Mouse (Mus musculus) erythroblast, embryonic 14.5 days (primary cell): ENCODE measurements around the gene Prickle1. TPM values are rescaled to one million over a fixed set of nuclear protein-coding genes. Genes with fewer than 3 reads are reported as not detected.
A peak's percentile ranks its signal among the peaks of the same experiment; 100 is the strongest.

Experiments
- H3K27me3 ChIP-seq: 2 replicates; pipeline ENCODE4 v1.6.1; 2012; ENCODE audit warnings: inconsistent platforms; ENCODE audit not compliant: control insufficient read depth
- H3K36me3 ChIP-seq: 2 replicates; pipeline ENCODE4 v1.6.1; 2012; ENCODE audit warnings: mild to moderate bottlenecking, inconsistent platforms; ENCODE audit not compliant: control insufficient read depth
- H3K4me1 ChIP-seq: 2 replicates; pipeline ENCODE4 v1.6.1; 2012; ENCODE audit warnings: inconsistent platforms; ENCODE audit not compliant: control insufficient read depth
- H3K4me3 ChIP-seq: replicated peaks from 2 replicates; pipeline ENCODE3; 2012; ENCODE audit warnings: moderate library complexity, mild to moderate bottlenecking, inconsistent platforms
- H3K9me3 ChIP-seq: 2 replicates; pipeline ENCODE4 v1.6.1; 2012; ENCODE audit warnings: low read length, inconsistent platforms, mixed read lengths; ENCODE audit not compliant: control insufficient read depth
- GATA1 ChIP-seq: IDR thresholded peaks from 2 replicates; pipeline ENCODE4 v1.6.1; 2012; ENCODE audit warnings: low read length, inconsistent platforms, mixed read lengths
- TAL1 ChIP-seq: IDR thresholded peaks from 3 replicates; pipeline ENCODE4 v1.6.1; 2012; ENCODE audit warnings: low read length, inconsistent platforms, mixed read lengths
- polyA plus RNA-seq: library from polyadenylated mRNA; stranded (reverse); fragments of >175 nt; gene quantifications from 2 replicates; pipeline ENCODE4 v1.2.3, GENCODE M21; 2012

Prickle1 gene
- polyA plus RNA-seq, 1 experiment, result 0.02 TPM

DNA sequence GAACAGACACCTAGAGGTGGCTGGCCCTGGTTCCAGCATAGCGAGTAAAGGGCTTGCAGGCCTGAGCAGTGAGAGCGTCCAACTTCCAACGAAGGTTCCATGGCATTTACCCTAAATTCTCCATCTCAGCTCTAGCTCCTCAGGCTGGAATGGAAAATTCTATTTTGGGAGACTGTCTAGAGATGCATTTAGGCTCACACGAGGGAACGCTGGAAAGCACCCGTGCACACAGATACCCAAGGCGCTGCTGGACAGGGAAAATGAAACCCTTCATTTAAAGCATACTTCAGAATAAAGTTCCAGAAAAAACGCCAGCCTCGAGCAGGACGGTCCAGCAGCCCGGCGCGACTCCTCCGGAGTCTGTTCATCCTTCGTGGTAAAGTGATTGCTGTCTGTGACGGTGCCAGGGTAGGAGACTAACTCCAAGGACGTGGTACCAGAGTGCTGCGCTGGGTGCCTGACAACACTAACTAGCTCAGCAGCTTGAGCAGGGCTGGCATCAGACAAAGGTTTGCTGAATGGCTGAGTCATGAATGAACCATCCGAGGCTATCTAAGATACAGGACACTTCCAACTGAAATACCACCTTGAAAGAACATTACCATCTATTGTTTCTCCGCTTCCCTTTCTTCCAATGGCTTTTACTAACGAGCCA is 57.0 kb downstream of the Prickle1 start:
- no peaks in the 10 kb centered on the region for H3K36me3 ChIP-seq
- no peak overlapping the region for H3K4me3 ChIP-seq
- TF ChIP-seq TAL1, result no peak
- no peak for TF ChIP-seq GATA1
- no peaks in the 10 kb centered on the region for H3K27me3 ChIP-seq
- no peaks in the 10 kb centered on the region for H3K9me3 ChIP-seq
- peaks cover 8% of the 10 kb centered on the region for H3K4me1 ChIP-seq

DNA sequence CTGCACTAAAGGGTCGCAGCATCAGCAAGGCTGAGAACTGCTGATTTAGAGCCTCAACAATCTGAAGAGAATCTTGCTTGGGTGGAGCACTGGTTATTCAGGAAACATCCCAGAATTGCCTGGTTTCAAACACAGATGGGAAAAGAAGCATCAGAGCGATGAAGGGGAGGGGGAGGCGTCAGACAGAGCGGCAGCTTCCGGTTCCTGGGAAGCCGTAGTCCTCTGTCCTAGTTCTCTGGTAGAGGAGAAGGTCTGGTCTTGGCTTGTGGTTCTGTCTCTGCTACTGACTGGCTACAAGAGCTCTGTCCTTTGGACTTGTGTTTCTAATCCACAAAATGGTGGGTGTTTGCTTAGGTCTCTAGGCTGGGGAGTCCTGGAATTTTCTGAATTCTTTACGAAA is 57.9 kb downstream of the Prickle1 start:
- Histone ChIP-seq H3K4me1 (peaks cover 8% of the 10 kb centered on the region), H3K9me3 (no peaks in the 10 kb centered on the region), H3K27me3 (no peaks in the 10 kb centered on the region), H3K4me3 (no peak overlapping the region), H3K36me3 (no peaks in the 10 kb centered on the region)
- TF ChIP-seq TAL1 (no peak), GATA1 (no peak)

DNA sequence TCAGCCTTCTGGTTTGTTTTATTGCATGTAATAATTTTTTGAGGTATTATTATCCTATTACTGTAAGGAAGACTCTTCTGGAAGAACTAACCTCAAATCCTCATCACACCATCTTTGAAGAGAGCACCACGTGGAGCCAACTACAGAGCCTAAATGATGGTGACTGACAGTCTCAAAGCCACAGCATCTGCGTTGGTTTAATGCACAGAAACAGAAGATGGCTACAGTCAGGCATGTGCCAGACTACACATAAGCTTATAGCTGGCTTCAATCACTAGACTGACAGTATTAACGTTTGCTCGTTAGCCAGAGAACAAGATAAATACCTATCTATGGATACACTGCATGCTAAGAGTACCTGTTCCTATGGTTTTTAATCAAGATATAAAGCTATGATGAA is 59.5 kb downstream of the Prickle1 start:
- Histone ChIP-seq H3K4me1 (peaks cover 8% of the 10 kb centered on the region), H3K36me3 (no peaks in the 10 kb centered on the region), H3K4me3 (no peak overlapping the region), H3K27me3 (no peaks in the 10 kb centered on the region), H3K9me3 (no peaks in the 10 kb centered on the region)
- TF ChIP-seq GATA1 (no peak), TAL1 (no peak)

DNA sequence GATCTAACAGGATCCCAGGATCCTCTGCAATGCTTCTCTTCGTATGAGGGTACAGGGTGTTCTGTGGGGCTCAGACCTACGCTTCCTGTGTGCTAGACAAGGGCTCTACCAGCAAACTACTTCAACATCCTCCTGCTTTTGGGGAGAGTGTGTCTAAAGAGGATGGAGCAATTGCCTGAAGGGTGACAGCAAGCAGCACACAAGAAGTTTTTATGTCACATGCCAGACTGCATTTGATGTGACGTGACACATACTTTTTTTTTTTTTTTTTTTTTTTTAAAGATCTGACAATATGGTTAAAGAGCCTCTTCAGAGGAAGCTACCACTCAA is 65.0 kb downstream of the Prickle1 start:
- Histone ChIP-seq H3K4me3 (no peak overlapping the region), H3K9me3 (no peaks in the 10 kb centered on the region), H3K27me3 (no peaks in the 10 kb centered on the region), H3K4me1 (peaks cover 7% of the 10 kb centered on the region), H3K36me3 (no peaks in the 10 kb centered on the region)
- TF ChIP-seq TAL1 (peak; percentile 17; the same call in 1 of the 3 replicates), GATA1 (no peak)

DNA sequence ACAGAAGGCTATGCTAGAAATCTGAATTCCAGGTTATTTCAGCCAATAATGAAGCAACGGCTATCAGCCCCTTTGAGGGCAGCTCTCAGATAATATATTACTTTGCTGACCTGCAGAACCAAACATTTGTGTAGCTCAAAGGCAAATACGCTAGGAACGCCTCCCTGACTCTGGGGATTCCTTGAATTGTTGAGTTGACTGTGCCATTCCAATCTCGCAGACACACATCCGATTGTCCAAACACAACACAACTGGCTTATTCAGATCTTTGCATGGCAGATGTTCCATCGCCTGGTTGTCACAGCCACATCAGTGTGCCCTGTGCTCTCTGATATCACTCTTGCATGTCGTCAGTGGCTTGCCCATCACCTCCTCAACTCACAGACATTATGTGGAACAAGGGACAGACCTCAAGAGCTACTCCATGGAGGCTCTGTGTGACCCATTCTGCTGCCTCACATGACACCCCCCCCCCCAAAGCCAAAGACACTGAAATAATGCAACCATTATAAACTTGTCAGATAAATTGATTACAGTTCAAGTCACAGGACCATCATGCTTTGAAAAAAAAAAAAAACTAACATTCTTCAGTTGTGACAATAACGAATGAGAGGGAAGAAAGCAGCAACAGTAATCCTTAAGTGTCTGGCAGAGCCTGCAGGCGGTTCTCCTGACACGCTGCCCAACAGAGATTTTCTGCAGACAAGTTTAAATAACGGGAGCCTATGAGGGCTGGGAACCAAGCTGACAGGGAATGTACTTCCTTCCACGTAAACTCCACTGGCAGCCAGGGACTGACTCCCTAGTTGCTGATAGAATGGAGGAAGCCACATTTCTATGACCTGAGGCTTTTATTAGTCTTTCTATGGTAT is 65.6 kb downstream of the Prickle1 start:
- Histone ChIP-seq H3K36me3 (no peaks in the 10 kb centered on the region), H3K4me3 (no peak overlapping the region), H3K27me3 (no peaks in the 10 kb centered on the region), H3K9me3 (no peaks in the 10 kb centered on the region), H3K4me1 (peaks cover 12% of the 10 kb centered on the region)
- TF ChIP-seq GATA1 (no peak), TAL1 (no peak)

DNA sequence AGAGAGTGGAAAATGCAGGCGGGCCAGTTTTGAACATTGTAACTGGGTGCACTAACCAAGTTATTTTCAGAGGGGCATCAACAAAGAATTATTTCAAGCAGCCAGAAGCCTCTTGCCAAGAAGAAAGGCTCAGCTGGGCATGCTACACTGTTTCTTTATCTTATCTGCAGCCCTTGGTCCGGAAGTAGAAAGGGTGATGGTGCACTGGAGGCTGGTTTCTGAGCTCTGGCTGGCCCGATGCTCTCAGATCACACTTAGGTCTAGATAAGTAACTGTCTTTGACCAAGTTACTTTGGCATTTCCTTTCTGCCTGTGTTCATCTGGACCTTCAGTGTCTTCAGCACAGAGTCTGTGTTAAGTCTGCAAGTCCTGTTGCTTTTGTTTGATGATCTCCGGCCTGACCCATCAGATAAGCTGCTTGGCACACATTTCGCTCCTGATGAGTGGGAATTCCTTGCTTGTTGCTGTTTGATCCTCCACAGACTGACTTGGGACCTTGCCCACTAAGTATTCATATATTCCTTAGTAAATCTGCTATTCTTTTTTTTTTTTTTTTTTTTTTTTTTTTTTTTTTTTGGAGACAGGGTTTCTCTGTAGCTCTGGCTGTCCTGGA is 70.3 kb downstream of the Prickle1 start:
- Histone ChIP-seq H3K4me1 (peaks cover 14% of the 10 kb centered on the region), H3K4me3 (no peak overlapping the region), H3K36me3 (no peaks in the 10 kb centered on the region), H3K27me3 (peaks cover 28% of the 10 kb centered on the region), H3K9me3 (no peaks in the 10 kb centered on the region)
- TF ChIP-seq GATA1, result no peak
- no peak for TF ChIP-seq TAL1

DNA sequence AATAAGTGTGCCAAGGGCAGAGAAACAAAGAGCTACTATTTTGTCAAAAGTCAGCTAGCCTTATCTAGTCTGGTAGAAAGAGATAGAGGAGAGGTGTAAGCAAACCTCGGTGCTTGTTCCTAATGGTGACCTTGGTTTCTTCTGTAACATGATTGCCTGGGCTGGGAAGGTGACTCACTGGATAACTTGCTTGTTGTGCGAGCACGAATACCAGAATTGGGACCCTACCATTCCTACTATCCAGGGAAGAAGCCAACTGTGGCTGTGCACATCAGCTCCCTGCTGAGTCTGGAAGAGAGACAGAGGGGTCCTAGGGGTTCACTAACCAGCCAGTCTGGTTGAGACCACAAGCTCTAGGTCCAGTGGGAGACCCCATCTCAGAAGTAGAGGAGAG is 73.9 kb downstream of the Prickle1 start:
- Histone ChIP-seq H3K4me3 (no peak overlapping the region), H3K27me3 (peaks cover 64% of the 10 kb centered on the region), H3K36me3 (no peaks in the 10 kb centered on the region), H3K4me1 (peaks cover 25% of the 10 kb centered on the region), H3K9me3 (0 out of 2 replicates have a peak, but pooled peaks cover 2% of the 10 kb centered on the region)
- TF ChIP-seq GATA1, result no peak

DNA sequence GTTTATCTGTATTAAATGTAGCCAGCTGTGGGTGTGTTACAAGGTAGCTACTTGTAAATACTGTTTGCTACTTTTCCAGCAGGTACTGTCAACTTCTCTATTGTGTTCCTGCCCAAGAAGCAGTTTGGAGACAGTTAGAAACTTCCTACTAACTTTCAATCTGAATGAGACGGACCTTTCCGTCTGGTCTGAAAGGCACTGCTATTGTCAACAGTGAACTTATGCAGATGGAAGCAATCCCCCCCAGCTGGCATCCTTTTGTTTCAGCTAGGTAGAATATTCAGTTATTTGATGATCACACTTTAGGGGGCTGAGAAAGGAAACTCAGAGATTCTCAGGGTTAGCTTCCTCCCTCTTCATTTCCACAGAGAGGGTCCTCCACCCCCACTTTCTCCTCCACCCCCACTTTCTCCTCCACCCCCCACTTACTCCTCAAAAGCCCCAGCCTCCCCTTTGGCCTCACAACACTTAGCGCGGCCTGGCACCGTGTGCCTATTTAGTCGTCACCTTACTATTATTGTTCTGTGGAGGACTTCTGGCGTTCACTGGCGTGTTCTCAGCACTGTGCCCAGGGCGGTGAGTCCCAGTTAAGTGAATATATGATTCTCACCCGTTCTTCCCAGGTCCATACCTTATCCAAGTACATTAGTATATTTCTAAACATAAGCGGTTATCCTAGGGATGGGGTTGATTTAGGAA is 74.5 kb downstream of the Prickle1 start:
- TF ChIP-seq TAL1 (no peak), GATA1 (no peak)
- Histone ChIP-seq H3K4me3 (no peak overlapping the region), H3K9me3 (0 out of 2 replicates have a peak, but pooled peaks cover 2% of the 10 kb centered on the region), H3K4me1 (peaks cover 25% of the 10 kb centered on the region), H3K27me3 (peaks cover 64% of the 10 kb centered on the region), H3K36me3 (no peaks in the 10 kb centered on the region)
